Mouse (Mus musculus) myocyte (in vitro differentiated cells): ENCODE measurements around the gene Tmem87b.

Experiments used
- CEBPB ChIP-seq: IDR thresholded peaks from 2 replicates; pipeline ENCODE4 v1.6.1; 2011; ENCODE audit warnings: mild to moderate bottlenecking, moderate library complexity; ENCODE audit not compliant: poor library complexity, insufficient read depth, severe bottlenecking
- E2F4 ChIP-seq: IDR thresholded peaks from one replicate; pipeline ENCODE4 v1.6.1; 2011; ENCODE audit warnings: mild to moderate bottlenecking, control low read depth, moderate library complexity; ENCODE audit not compliant: insufficient read depth
- MAX ChIP-seq: IDR thresholded peaks from one replicate; pipeline ENCODE4 v1.6.1; 2011; ENCODE audit warnings: low read depth, mild to moderate bottlenecking, control low read depth
- MYOD1 ChIP-seq, 3 experiments: IDR thresholded peaks; one replicate each; pipeline ENCODE4 v1.6.1; 2011; ENCODE audit warnings: control low read depth in 2 of 3, low read depth in 2 of 3, mild to moderate bottlenecking in 2 of 3, moderate library complexity in 1 of 3; ENCODE audit not compliant: insufficient read length in 2 of 3, control insufficient read depth in 1 of 3
- MYOG ChIP-seq, 3 experiments: IDR thresholded peaks; one replicate each; pipeline ENCODE4 v1.6.1; 2011; ENCODE audit warnings: control low read depth in 2 of 3, low read depth in 2 of 3, mild to moderate bottlenecking in 2 of 3; ENCODE audit not compliant: insufficient read length in 2 of 3, control insufficient read depth in 1 of 3, insufficient read depth in 1 of 3
- POLR2A ChIP-seq: IDR thresholded peaks from one replicate; pipeline ENCODE4 v1.6.1; 2011; ENCODE audit warnings: low read depth, mild to moderate bottlenecking, control low read depth, moderate library complexity; ENCODE audit not compliant: insufficient read length
- POLR2AphosphoS2 ChIP-seq: IDR thresholded peaks from one replicate; pipeline ENCODE4 v1.6.1; 2011; ENCODE audit warnings: low read depth, control low read depth; ENCODE audit not compliant: insufficient read length
- SRF ChIP-seq: IDR thresholded peaks from one replicate; pipeline ENCODE4 v1.6.1; 2011; ENCODE audit warnings: low read depth; ENCODE audit not compliant: control insufficient read depth, insufficient read length
- TCF12 ChIP-seq: IDR thresholded peaks from one replicate; pipeline ENCODE4 v1.6.1; 2011; ENCODE audit warnings: mild to moderate bottlenecking, control low read depth; ENCODE audit not compliant: poor library complexity, insufficient read depth, severe bottlenecking
- TCF3 ChIP-seq: IDR thresholded peaks from one replicate; pipeline ENCODE4 v1.6.1; 2011; ENCODE audit warnings: low read depth, control low read depth; ENCODE audit not compliant: insufficient read length
- USF1 ChIP-seq: IDR thresholded peaks from one replicate; pipeline ENCODE4 v1.6.1; 2011; ENCODE audit warnings: low read depth, mild to moderate bottlenecking, control low read depth, moderate library complexity

DNA sequence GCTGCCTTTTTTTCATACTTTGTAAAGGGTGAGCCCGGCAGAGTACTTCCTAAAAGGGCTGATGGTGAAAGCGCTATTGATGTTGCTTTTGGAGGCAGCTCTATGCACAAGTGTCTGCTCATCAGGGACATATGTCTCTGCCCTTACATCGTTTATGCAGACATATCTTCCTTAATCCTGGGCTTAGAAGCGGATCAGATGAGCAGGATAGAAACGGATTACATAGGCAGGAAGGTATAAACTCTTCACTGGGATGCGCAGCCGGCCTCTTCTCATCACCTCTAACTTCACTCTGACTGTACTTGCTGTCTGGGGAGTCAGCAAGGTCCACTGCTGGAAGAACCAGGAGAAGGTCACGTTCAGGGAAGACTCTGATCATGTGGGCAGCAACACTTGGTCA lies 19.6 kb downstream of the Tmem87b start:
- TF ChIP-seq POLR2A: no peak
- no peak for TF ChIP-seq MAX
- no peak for TF ChIP-seq MYOD1 (IDR thresholded peaks at IDR 0.05; ENCODE audit: control insufficient read depth in 1 of 3, insufficient read length in 2 of 3, low read depth in 2 of 3)
- no peak for TF ChIP-seq USF1
- no peak for TF ChIP-seq CEBPB
- TF ChIP-seq TCF12: no peak
- TF ChIP-seq MYOG (IDR thresholded peaks at IDR 0.05; ENCODE audit: control insufficient read depth in 1 of 3, insufficient read depth in 1 of 3, insufficient read length in 2 of 3, low read depth in 2 of 3): no peak
- no peak for TF ChIP-seq E2F4
- no peak for TF ChIP-seq SRF
- TF ChIP-seq POLR2AphosphoS2: no peak
- TF ChIP-seq TCF3: no peak
